Mouse (Mus musculus) ES-Bruce4 (cell line): ENCODE measurements at regions not wholly inside any gene's neighbourhood (a gene's known extent, or its start where the extent isn't known, plus 50 kb on each side); places are given as distances from the start of the nearest gene placed in this dataset.

Source experiments
- H3K27ac ChIP-seq: 2 replicates; pipeline ENCODE4 v1.5.1; 2012; ENCODE audit warnings: low read length, inconsistent platforms; ENCODE audit not compliant: insufficient read depth
- H3K27me3 ChIP-seq: 2 replicates; pipeline ENCODE4 v1.6.1; 2012; ENCODE audit warnings: mild to moderate bottlenecking, low read length, inconsistent platforms; ENCODE audit not compliant: control insufficient read depth, poor library complexity, insufficient read depth, severe bottlenecking
- H3K36me3 ChIP-seq: 2 replicates; pipeline ENCODE4 v1.6.1; 2012; ENCODE audit warnings: inconsistent platforms, mild to moderate bottlenecking, low read length, moderate library complexity; ENCODE audit not compliant: control insufficient read depth, poor library complexity, insufficient read depth, severe bottlenecking
- H3K4me1 ChIP-seq: one replicate; pipeline ENCODE4 v1.8.1; 2011; ENCODE audit warnings: low read length; ENCODE audit not compliant: control insufficient read depth, insufficient read depth
- H3K4me3 ChIP-seq: 2 replicates; pipeline ENCODE4 v1.5.1; 2011; ENCODE audit warnings: low read depth, mild to moderate bottlenecking, low read length
- H3K9ac ChIP-seq: 2 replicates; pipeline ENCODE4 v1.6.1; 2012; ENCODE audit warnings: low read depth, mild to moderate bottlenecking, inconsistent platforms; ENCODE audit not compliant: poor library complexity, severe bottlenecking
- H3K9me3 ChIP-seq: replicated peaks from 2 replicates; pipeline ENCODE4 v1.6.1; 2012; ENCODE audit warnings: mild to moderate bottlenecking, low read length, inconsistent platforms; ENCODE audit not compliant: control insufficient read depth, poor library complexity, insufficient read depth, severe bottlenecking
- CTCF ChIP-seq: IDR thresholded peaks from one replicate; pipeline ENCODE4 v1.8.1; 2011; ENCODE audit warnings: low read depth, low read length
- EP300 ChIP-seq: IDR thresholded peaks from 2 replicates; pipeline ENCODE4 v1.6.1; 2011; ENCODE audit warnings: low read depth, low read length; ENCODE audit not compliant: insufficient read depth
- POLR2A ChIP-seq: IDR thresholded peaks from one replicate; pipeline ENCODE4 v1.8.1; 2011; ENCODE audit warnings: low read length; ENCODE audit not compliant: insufficient read depth

DNA sequence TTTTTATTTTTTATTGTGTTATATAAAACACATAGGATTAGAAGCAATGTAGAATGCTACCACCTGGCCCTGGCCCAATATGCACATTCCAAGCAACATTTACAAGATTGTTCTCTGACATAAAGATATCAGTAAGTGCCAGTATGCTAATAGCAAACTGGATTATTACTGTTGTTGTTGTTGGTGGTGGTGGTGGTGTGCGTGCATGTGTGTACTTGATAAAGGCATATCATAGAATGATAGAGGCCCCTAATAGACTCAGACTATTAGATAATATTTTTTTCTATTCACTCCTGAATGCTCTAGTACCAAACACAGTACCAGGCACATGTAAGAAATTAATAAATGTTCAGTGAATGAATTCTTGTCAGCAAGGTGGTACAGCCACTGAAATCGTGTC lies 98.9 kb upstream of the Tbc1d5 start:
- H3K27me3 ChIP-seq: no peaks in the 10 kb centered on the region
- H3K27ac ChIP-seq: no peak overlapping the region
- no peaks in the 10 kb centered on the region for H3K36me3 ChIP-seq
- no peak overlapping the region for H3K4me3 ChIP-seq
- no peaks in the 10 kb centered on the region for H3K9me3 ChIP-seq
- TF ChIP-seq POLR2A (no peak), CTCF (no peak)
- H3K9ac ChIP-seq: no peak overlapping the region
- no peaks in the 10 kb centered on the region for H3K4me1 ChIP-seq

- no peaks in the 10 kb centered on the region for H3K36me3 ChIP-seq
- TF ChIP-seq POLR2A (no peak), CTCF (no peak)
- H3K4me1 ChIP-seq: no peaks in the 10 kb centered on the region
- no peaks in the 10 kb centered on the region for H3K9me3 ChIP-seq
- no peak overlapping the region for H3K4me3 ChIP-seq
- H3K27ac ChIP-seq: no peak overlapping the region
- no peaks in the 10 kb centered on the region for H3K27me3 ChIP-seq
- H3K9ac ChIP-seq: no peak overlapping the region
These were observed 98.0 kb upstream of the Tbc1d5 start for GRCm38 (mm10) chr17:51277161-51277560.

- no peak for TF ChIP-seq CTCF
- TF ChIP-seq EP300: no peak
- TF ChIP-seq POLR2A: no peak
- no peak overlapping the region for H3K4me3 ChIP-seq
- H3K4me1 ChIP-seq: no peaks in the 10 kb centered on the region
These were observed 92.9 kb upstream of the Tbc1d5 start for GRCm38 (mm10) chr17:51272025-51272424.

DNA sequence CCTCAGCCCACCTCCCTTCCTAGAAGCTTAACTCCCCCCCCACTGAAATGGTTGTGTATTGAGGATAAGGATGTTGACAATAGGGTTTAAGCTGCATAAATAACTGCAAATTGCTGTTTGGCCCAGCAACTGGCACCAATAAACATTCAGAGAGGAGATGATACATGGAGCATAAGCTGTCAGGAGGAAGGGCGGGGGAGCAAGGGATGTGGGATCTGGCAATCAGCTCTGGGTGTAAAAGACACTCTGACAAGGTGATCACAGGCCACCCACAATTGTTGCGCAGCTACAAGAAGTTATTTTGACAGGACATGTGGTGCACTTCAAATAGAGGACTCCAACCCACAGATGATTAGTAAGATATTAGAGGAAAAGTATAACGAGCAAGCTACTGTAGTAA lies 83.8 kb upstream of the Tbc1d5 start:
- no peaks in the 10 kb centered on the region for H3K36me3 ChIP-seq
- no peak overlapping the region for H3K4me3 ChIP-seq
- H3K9ac ChIP-seq: no peak overlapping the region
- no peak for TF ChIP-seq EP300
- no peak for TF ChIP-seq CTCF
- no peak for TF ChIP-seq POLR2A
- no peaks in the 10 kb centered on the region for H3K27me3 ChIP-seq
- no peaks in the 10 kb centered on the region for H3K9me3 ChIP-seq
- no peaks in the 10 kb centered on the region for H3K4me1 ChIP-seq
- no peak overlapping the region for H3K27ac ChIP-seq

More at GRCm38 (mm10) chr17:51272025-51272424, 92.9 kb upstream of the Tbc1d5 start:
- Histone ChIP-seq H3K9ac (no peak overlapping the region), H3K9me3 (no peaks in the 10 kb centered on the region), H3K27me3 (no peaks in the 10 kb centered on the region), H3K27ac (no peak overlapping the region), H3K36me3 (no peaks in the 10 kb centered on the region)

- H3K4me3 ChIP-seq: no peak overlapping the region
- no peak overlapping the region for H3K9ac ChIP-seq
These were observed 83.3 kb upstream of the Tbc1d5 start for GRCm38 (mm10) chr17:51262404-51262803.

DNA sequence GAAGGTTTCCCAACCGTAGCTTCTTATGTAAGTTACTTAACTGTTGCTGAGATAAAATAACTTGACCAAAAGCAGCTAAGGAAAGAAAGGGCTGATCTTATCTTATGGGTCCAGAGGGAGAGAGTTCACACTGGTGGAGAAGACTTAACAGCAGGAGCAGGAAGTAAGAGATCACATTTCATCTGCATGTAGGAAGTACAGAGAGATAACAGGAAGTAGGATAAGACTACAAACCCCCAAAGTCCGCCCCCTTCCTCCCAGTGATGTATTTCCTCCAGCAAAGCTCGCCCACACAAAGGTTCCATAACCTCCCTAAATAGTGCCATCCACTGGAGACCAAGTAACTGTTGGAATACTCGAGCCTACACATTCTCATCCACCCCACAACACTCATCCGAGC lies 79.2 kb upstream of the Tbc1d5 start:
- Histone ChIP-seq H3K36me3 (no peaks in the 10 kb centered on the region), H3K9me3 (no peaks in the 10 kb centered on the region)
- TF ChIP-seq CTCF (no peak), EP300 (no peak), POLR2A (no peak)

More at GRCm38 (mm10) chr17:51262404-51262803, 83.3 kb upstream of the Tbc1d5 start:
- Histone ChIP-seq H3K36me3 (no peaks in the 10 kb centered on the region), H3K9me3 (no peaks in the 10 kb centered on the region), H3K27me3 (no peaks in the 10 kb centered on the region), H3K27ac (no peak overlapping the region), H3K4me1 (no peaks in the 10 kb centered on the region)
- TF ChIP-seq POLR2A: no peak
- 0 out of 2 replicates have a peak, but pooled peaks have one; percentile 9 for TF ChIP-seq EP300

More for the DNA sequence above, 79.2 kb upstream of the Tbc1d5 start:
- H3K4me3 ChIP-seq: no peak overlapping the region
- no peaks in the 10 kb centered on the region for H3K27me3 ChIP-seq
- H3K4me1 ChIP-seq: no peaks in the 10 kb centered on the region
- no peak overlapping the region for H3K27ac ChIP-seq
- H3K9ac ChIP-seq: no peak overlapping the region
